Mouse (Mus musculus): Measurements from ENCODE around the gene Sgms1. TPM values are rescaled to one million over a fixed set of nuclear protein-coding genes. Genes with fewer than 3 reads are reported as not detected.

The Sgms1 gene
- 148 and 175 TPM in 2 replicates for total RNA-seq (2023)

DNA sequence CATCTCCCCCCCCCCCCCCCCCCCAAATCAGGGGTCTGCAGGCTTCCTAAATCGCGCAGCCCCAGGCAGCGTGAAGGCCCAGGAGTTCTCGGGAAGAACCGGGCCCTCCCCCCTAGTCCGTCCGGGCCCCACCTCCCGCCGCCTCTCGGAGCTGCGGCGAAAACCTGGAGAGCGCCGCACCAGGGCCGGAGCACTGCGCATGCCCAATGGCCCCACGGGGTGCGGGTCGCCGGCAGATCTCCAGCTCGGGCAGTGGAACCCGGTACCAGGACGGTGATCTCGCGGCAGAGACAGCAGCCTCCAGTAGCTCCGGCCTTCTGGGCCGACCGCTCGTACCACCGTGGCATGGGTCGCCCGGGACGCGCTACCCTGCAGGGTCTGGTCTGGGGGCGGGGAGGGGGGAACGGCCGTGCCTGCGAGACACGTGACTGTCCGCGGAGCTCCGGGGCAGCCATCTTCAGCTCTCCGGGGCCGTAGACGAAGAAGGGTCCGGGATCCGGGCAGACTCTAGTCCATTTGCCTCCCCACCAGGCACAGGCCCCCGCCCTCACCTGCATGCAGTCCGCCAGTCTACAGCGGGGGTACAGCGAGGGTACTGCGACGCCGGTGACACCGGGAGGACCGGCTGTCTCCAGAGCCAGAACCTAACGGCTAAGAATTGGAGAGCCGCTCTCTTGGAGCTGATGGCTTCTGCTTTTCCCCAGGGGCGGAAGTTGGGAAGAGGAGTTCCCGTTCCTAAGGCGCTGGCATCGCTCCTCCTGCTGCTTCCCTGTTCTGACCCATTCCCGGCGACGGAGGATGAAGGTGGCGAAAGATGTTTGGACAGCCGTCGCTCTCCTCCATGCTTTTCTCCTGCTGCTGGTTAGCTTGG lies at the start of gene Sgms1:
Sgms1 (minus strand) TSS at position 714 of the 871 bp plus-strand sequence.

DNA sequence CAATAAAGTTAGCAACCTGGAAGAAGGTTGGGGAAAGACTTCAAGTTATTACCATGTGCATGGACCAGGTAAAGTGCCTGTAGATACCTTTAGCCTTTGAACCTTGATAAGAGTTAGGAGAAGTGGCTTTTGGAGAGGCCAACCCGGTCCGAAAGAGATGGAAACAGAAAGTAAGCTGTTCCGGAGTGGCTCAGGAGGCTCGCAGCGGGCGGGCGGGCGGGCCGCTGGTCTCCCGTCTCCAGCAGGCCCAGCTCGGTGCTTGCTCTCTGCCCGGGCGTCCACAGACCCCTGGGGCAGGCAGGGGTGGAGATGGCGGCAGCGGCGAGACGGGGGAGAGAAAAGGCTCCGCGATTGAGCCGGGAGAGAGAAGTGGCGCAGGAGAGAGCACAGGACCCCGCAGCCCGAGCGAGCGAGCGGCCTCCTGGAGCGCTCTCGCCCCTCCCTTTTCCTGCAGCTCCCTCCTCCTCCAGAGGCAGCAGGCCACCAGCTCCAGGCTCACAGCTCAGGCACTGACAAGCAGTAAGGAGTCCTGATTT lies 281.7 kb downstream of the Sgms1 start, which contains the start of gene Asah2:
Asah2 (minus strand) TSS at position 441 of the 536 bp plus-strand sequence.

Other genes with a start within 250 kb of the Sgms1 start
- gene Rpl9-ps6, start 76.9 kb upstream of the Sgms1 start, total RNA-seq (2023): 28.1 and 28.8 TPM in 2 replicates
- gene Minpp1, start 96.1 kb upstream of the Sgms1 start, total RNA-seq (2023): 12.1 and 14.5 TPM in 2 replicates
- gene Papss2, start 206.1 kb upstream of the Sgms1 start, total RNA-seq (2023): 11.4 and 11.7 TPM in 2 replicates

Data from neutrophil, adult 65 days (primary cell).